Mouse (Mus musculus) midbrain, embryonic 13.5 days (tissue): Measurements from ENCODE around the gene Stk10. TPM values are rescaled to one million over a fixed set of nuclear protein-coding genes. Genes with fewer than 3 reads are reported as not detected.

Experiments used
- ATAC-seq: fragments of 200-750 bp; cut with Nextera tagmentation; 2 replicates; pipeline ENCODE4 v1.8.0; 2017; ENCODE audit warnings: mild to moderate bottlenecking, moderate TSS enrichment, moderate library complexity
- H3K27ac ChIP-seq: fragments of 300-500 bp; sonication (generic); 2 replicates; pipeline ENCODE4 v1.5.1; 2015; ENCODE audit warnings: inconsistent platforms, mild to moderate bottlenecking, moderate library complexity
- H3K27me3 ChIP-seq: fragments of 300-500 bp; sonication (generic); 2 replicates; pipeline ENCODE4 v1.6.1; 2015; ENCODE audit warnings: mild to moderate bottlenecking, inconsistent platforms
- H3K36me3 ChIP-seq: fragments of 300-500 bp; sonication (generic); 2 replicates; pipeline ENCODE4 v1.6.1; 2015; ENCODE audit warnings: mild to moderate bottlenecking, inconsistent platforms
- H3K4me1 ChIP-seq: fragments of 300-500 bp; sonication (generic); replicated peaks from 2 replicates; pipeline ENCODE4 v1.6.1; 2015; ENCODE audit warnings: inconsistent platforms
- H3K4me2 ChIP-seq: fragments of 300-500 bp; sonication (generic); replicated peaks from 2 replicates; pipeline ENCODE4 v1.6.1; 2015; ENCODE audit warnings: moderate library complexity, mild to moderate bottlenecking, inconsistent platforms
- H3K4me3 ChIP-seq: fragments of 300-500 bp; sonication (generic); replicated peaks from 2 replicates; pipeline ENCODE4 v1.5.1; 2015; ENCODE audit warnings: mild to moderate bottlenecking, inconsistent platforms
- H3K9ac ChIP-seq: fragments of 300-500 bp; sonication (generic); replicated peaks from 2 replicates; pipeline ENCODE4 v1.6.1; 2015; ENCODE audit warnings: mild to moderate bottlenecking, inconsistent platforms
- H3K9me3 ChIP-seq: fragments of 300-500 bp; sonication (generic); 2 replicates; pipeline ENCODE4 v1.6.1; 2016; ENCODE audit warnings: mild to moderate bottlenecking, inconsistent platforms
- WGBS: fragments of 180-500 bp; shearing (Covaris S2); methylation state at CpG from one replicate; pipeline ENCODE4 v1.1.7; 2015; 5-methylcytosine and 5-hydroxymethylcytosine counted together
- polyA plus RNA-seq: library from polyadenylated mRNA; unstranded; fragments of >200 nt; fragmentation: Nextera tagmentation; extraction: Ambion mirVana; gene quantifications from 2 replicates; pipeline ENCODE4 v1.2.1, GENCODE M21; 2015

Stk10 gene
- 1.1 and 2.3 TPM in 2 replicates for polyA plus RNA-seq

GRCm38 (mm10) chr11:32532765-32533481 lies at the start of gene Stk10:
Stk10 (plus strand) TSS chr11:32533305.
- H3K27ac ChIP-seq, result no peak within 1 kb of the TSS
- peak within 1 kb of the TSS; percentile 81 for H3K4me2 ChIP-seq
- peak within 1 kb of the TSS; percentile 53 for H3K4me3 ChIP-seq
- H3K27me3 ChIP-seq, result peaks cover 39% of the 10 kb centered on the region
- no peaks in the 10 kb centered on the region for H3K9me3 ChIP-seq
- ATAC-seq, result peak; percentile 96
- peaks cover 21% of the 10 kb centered on the region for H3K4me1 ChIP-seq
- H3K36me3 ChIP-seq, result 0 out of 2 replicates have a peak, but pooled peaks cover 5% of the 10 kb centered on the region
- peak within 1 kb of the TSS; percentile 67 for H3K9ac ChIP-seq
- under 1% methylated on average over 74 of the region's 82 CpGs for WGBS

GRCm38 (mm10) chr11:32485290-32485689 lies 47.8 kb upstream of the Stk10 start:
- no peak overlapping the region for H3K4me2 ChIP-seq
- H3K27ac ChIP-seq, result no peak overlapping the region
- no peaks in the 10 kb centered on the region for H3K9me3 ChIP-seq
- H3K4me1 ChIP-seq, result peaks cover 6% of the 10 kb centered on the region; the same call in 1 of the 2 replicates
- H3K4me3 ChIP-seq, result no peak overlapping the region
- ATAC-seq, result no peak
- WGBS, result 75% methylated on average over 3 of the region's 3 CpGs
- H3K9ac ChIP-seq, result no peak overlapping the region
- H3K27me3 ChIP-seq, result no peaks in the 10 kb centered on the region
- H3K36me3 ChIP-seq, result no peaks in the 10 kb centered on the region

- Histone ChIP-seq H3K9me3 (no peaks in the 10 kb centered on the region), H3K27ac (no peak overlapping the region), H3K4me1 (peaks cover 6% of the 10 kb centered on the region; the same call in 1 of the 2 replicates), H3K9ac (no peak overlapping the region), H3K4me3 (no peak overlapping the region), H3K36me3 (no peaks in the 10 kb centered on the region), H3K4me2 (no peak overlapping the region), H3K27me3 (no peaks in the 10 kb centered on the region)
- WGBS, result 91% methylated on average over 3 of the region's 3 CpGs
- ATAC-seq, result no peak
Measured at GRCm38 (mm10) chr11:32486621-32487020, 46.5 kb upstream of the Stk10 start.

GRCm38 (mm10) chr11:32487501-32487900 lies 45.6 kb upstream of the Stk10 start:
- ATAC-seq, result no peak
- no peaks in the 10 kb centered on the region for H3K36me3 ChIP-seq
- H3K4me1 ChIP-seq, result peaks cover 6% of the 10 kb centered on the region; the same call in 1 of the 2 replicates
- H3K9ac ChIP-seq, result no peak overlapping the region
- no peaks in the 10 kb centered on the region for H3K9me3 ChIP-seq
- no peak overlapping the region for H3K4me3 ChIP-seq
- no peaks in the 10 kb centered on the region for H3K27me3 ChIP-seq
- 94% methylated on average over 3 of the region's 3 CpGs for WGBS
- H3K27ac ChIP-seq, result no peak overlapping the region
- H3K4me2 ChIP-seq, result no peak overlapping the region

- H3K27ac ChIP-seq, result no peak overlapping the region
- H3K4me2 ChIP-seq, result no peak overlapping the region
- H3K9me3 ChIP-seq, result no peaks in the 10 kb centered on the region
- H3K27me3 ChIP-seq, result no peaks in the 10 kb centered on the region
- no peak for ATAC-seq
- no peaks in the 10 kb centered on the region for H3K36me3 ChIP-seq
- H3K9ac ChIP-seq, result no peak overlapping the region
- no peak overlapping the region for H3K4me3 ChIP-seq
- peaks cover 6% of the 10 kb centered on the region; the same call in 1 of the 2 replicates for H3K4me1 ChIP-seq
Measured at GRCm38 (mm10) chr11:32488344-32488743, 44.8 kb upstream of the Stk10 start.

GRCm38 (mm10) chr11:32488808-32489670 lies 44.1 kb upstream of the Stk10 start:
- Histone ChIP-seq H3K4me3 (no peak overlapping the region), H3K9me3 (no peaks in the 10 kb centered on the region), H3K4me2 (no peak overlapping the region), H3K36me3 (no peaks in the 10 kb centered on the region), H3K27ac (no peak overlapping the region), H3K4me1 (peaks cover 6% of the 10 kb centered on the region; the same call in 1 of the 2 replicates), H3K27me3 (no peaks in the 10 kb centered on the region), H3K9ac (no peak overlapping the region)
- 94% methylated on average over 5 of the region's 5 CpGs for WGBS
- ATAC-seq, result no peak

GRCm38 (mm10) chr11:32491079-32491478 lies 42.0 kb upstream of the Stk10 start:
- H3K27me3 ChIP-seq, result no peaks in the 10 kb centered on the region
- no peak for ATAC-seq

GRCm38 (mm10) chr11:32493312-32493711 lies 39.8 kb upstream of the Stk10 start:
- H3K9me3 ChIP-seq, result no peaks in the 10 kb centered on the region
- H3K27ac ChIP-seq, result no peak overlapping the region
- no peak overlapping the region for H3K4me2 ChIP-seq
- ATAC-seq, result no peak
- no peak overlapping the region for H3K9ac ChIP-seq
- no peaks in the 10 kb centered on the region for H3K27me3 ChIP-seq
- H3K36me3 ChIP-seq, result no peaks in the 10 kb centered on the region
- H3K4me1 ChIP-seq, result peaks cover 6% of the 10 kb centered on the region
- H3K4me3 ChIP-seq, result no peak overlapping the region

More at GRCm38 (mm10) chr11:32491079-32491478, 42.0 kb upstream of the Stk10 start:
- Histone ChIP-seq H3K36me3 (no peaks in the 10 kb centered on the region), H3K9me3 (no peaks in the 10 kb centered on the region), H3K4me3 (no peak overlapping the region), H3K4me2 (no peak overlapping the region), H3K27ac (no peak overlapping the region), H3K9ac (no peak overlapping the region), H3K4me1 (peaks cover 6% of the 10 kb centered on the region; the same call in 1 of the 2 replicates)
- WGBS, result 98% methylated on average over 2 of the region's 2 CpGs

- H3K27me3 ChIP-seq, result no peaks in the 10 kb centered on the region
- H3K9ac ChIP-seq, result no peak overlapping the region
- peaks cover 9% of the 10 kb centered on the region; the same call in 1 of the 2 replicates for H3K4me1 ChIP-seq
- ATAC-seq, result no peak
- H3K36me3 ChIP-seq, result peaks cover 4% of the 10 kb centered on the region; the same call in 1 of the 2 replicates
- no peaks in the 10 kb centered on the region for H3K9me3 ChIP-seq
- no peak overlapping the region for H3K27ac ChIP-seq
- no peak overlapping the region for H3K4me3 ChIP-seq
- H3K4me2 ChIP-seq, result no peak overlapping the region
- WGBS, result 90% methylated on average over 2 of the region's 2 CpGs
Measured at GRCm38 (mm10) chr11:32495283-32495682, 37.8 kb upstream of the Stk10 start.

GRCm38 (mm10) chr11:32498757-32499535 lies 34.2 kb upstream of the Stk10 start:
- Histone ChIP-seq H3K4me2 (no peak overlapping the region), H3K9me3 (no peaks in the 10 kb centered on the region), H3K27ac (no peak overlapping the region), H3K27me3 (no peaks in the 10 kb centered on the region), H3K4me3 (no peak overlapping the region), H3K4me1 (peaks cover 9% of the 10 kb centered on the region; the same call in 1 of the 2 replicates), H3K36me3 (peaks cover 20% of the 10 kb centered on the region), H3K9ac (no peak overlapping the region)
- no peak for ATAC-seq
- 82% methylated on average over 7 of the region's 7 CpGs for WGBS

- H3K4me3 ChIP-seq, result no peak overlapping the region
- WGBS, result 97% methylated on average over 4 of the region's 4 CpGs
- no peak overlapping the region for H3K4me2 ChIP-seq
- H3K9me3 ChIP-seq, result no peaks in the 10 kb centered on the region
- H3K4me1 ChIP-seq, result peaks cover 9% of the 10 kb centered on the region; the same call in 1 of the 2 replicates
- H3K27me3 ChIP-seq, result no peaks in the 10 kb centered on the region
- no peak overlapping the region for H3K9ac ChIP-seq
- no peak overlapping the region for H3K27ac ChIP-seq
- peaks cover 20% of the 10 kb centered on the region for H3K36me3 ChIP-seq
- ATAC-seq, result no peak
Measured at GRCm38 (mm10) chr11:32499931-32500330, 33.2 kb upstream of the Stk10 start.
